Comparison of ENCODE assay signal across 24 mouse cellular contexts in genomic region chr8:64217644-64218043, GRCm38 (mm10). TPM values are rescaled to one million over a fixed set of nuclear protein-coding genes. Genes with fewer than 3 reads are reported as not detected.
DNase-seq lines count a peak whose midpoint lies in the region; ATAC-seq and TF ChIP-seq lines count a peak whose summit lies in the region.
"Had no signal": no experiment of that assay in that cellular context is flagged by ENCODE, and none has a peak within 500 bp of the region (broad histone marks: within the 10 kb centered on the region; RNA-seq: fewer than 3 reads in every experiment).

No protein-coding gene starts in this region.

- WGBS in forebrain, postnatal 0 days = 61% methylated on average over 2 of the region's 2 CpGs
- WGBS in forebrain, embryonic 11.5 days = 61% methylated on average over 2 of the region's 2 CpGs
- WGBS in kidney, embryonic 15.5 days = 57% methylated on average over 2 of the region's 2 CpGs
- 55% methylated on average over 2 of the region's 2 CpGs for WGBS in midbrain, embryonic 15.5 days
- 66% methylated on average over 2 of the region's 2 CpGs for WGBS in midbrain, embryonic 10.5 days

- no peak overlapping the region for H3K4me3 ChIP-seq in forebrain, postnatal 0 days (ENCODE audit: low read depth, low read length)
- H3K4me3 ChIP-seq in forebrain, embryonic 11.5 days (ENCODE audit: low read depth, low read length) = no peak overlapping the region
- H3K4me3 ChIP-seq in kidney, embryonic 15.5 days (replicated peaks) = no peak overlapping the region
- no peak overlapping the region for H3K4me3 ChIP-seq in midbrain, embryonic 15.5 days
- H3K4me3 ChIP-seq in midbrain, embryonic 10.5 days = no peak overlapping the region
- H3K4me3 ChIP-seq: embryonic facial prominence, embryonic 13.5 days; heart, embryonic 10.5 days had no signal

- TF ChIP-seq CTCF in forebrain, postnatal 0 days (IDR thresholded peaks at IDR 0.05; ENCODE audit: low read depth) = peak; percentile 16; the same call in 1 of the 2 replicates

- no peaks in the 10 kb centered on the region for H3K27me3 ChIP-seq in forebrain, postnatal 0 days (ENCODE audit: insufficient read depth, low read length)
- no peaks in the 10 kb centered on the region for H3K27me3 ChIP-seq in forebrain, embryonic 11.5 days (ENCODE audit: control insufficient read depth, insufficient read depth, low read length)
- H3K27me3 ChIP-seq in kidney, embryonic 15.5 days = no peaks in the 10 kb centered on the region
- H3K27me3 ChIP-seq in midbrain, embryonic 15.5 days (replicated peaks) = no peaks in the 10 kb centered on the region
- no peaks in the 10 kb centered on the region for H3K27me3 ChIP-seq in midbrain, embryonic 10.5 days (ENCODE audit: low read depth, poor library complexity, severe bottlenecking)
- H3K27me3 ChIP-seq: embryonic facial prominence, embryonic 13.5 days had no signal

- no peak for ATAC-seq in forebrain, postnatal 0 days
- ATAC-seq in forebrain, embryonic 11.5 days (replicated peaks; ENCODE audit: low FRiP score) = no peak
- ATAC-seq in kidney, embryonic 15.5 days (replicated peaks; ENCODE audit: low FRiP score) = peak; percentile 56; the same call in 1 of the 2 replicates
- 0 out of 2 replicates have a peak, but pooled peaks have one; percentile 33 for ATAC-seq in midbrain, embryonic 15.5 days (replicated peaks)
- ATAC-seq in inflammation-experienced regulatory T-cells, adult 6 months = no peak
- ATAC-seq: CD4-positive, CD25-positive, alpha-beta regulatory T cell, adult 4 months; forebrain, embryonic 16.5 days; Patski had no signal

- no peak overlapping the region for H3K4me2 ChIP-seq in forebrain, postnatal 0 days (ENCODE audit: low read depth)
- no peak overlapping the region for H3K4me2 ChIP-seq in forebrain, embryonic 11.5 days (ENCODE audit: low read depth, low read length, severe bottlenecking)
- H3K4me2 ChIP-seq in kidney, embryonic 15.5 days = no peak overlapping the region
- H3K4me2 ChIP-seq in midbrain, embryonic 15.5 days = no peak overlapping the region
- H3K4me2 ChIP-seq: embryonic facial prominence, embryonic 13.5 days; liver, embryonic 11.5 days had no signal

- H3K36me3 ChIP-seq in forebrain, postnatal 0 days (ENCODE audit: insufficient read depth) = no peaks in the 10 kb centered on the region
- no peaks in the 10 kb centered on the region for H3K36me3 ChIP-seq in forebrain, embryonic 11.5 days (ENCODE audit: control insufficient read depth, insufficient read depth, low read length)
- no peaks in the 10 kb centered on the region for H3K36me3 ChIP-seq in kidney, embryonic 15.5 days
- no peaks in the 10 kb centered on the region for H3K36me3 ChIP-seq in midbrain, embryonic 15.5 days (replicated peaks)
- H3K36me3 ChIP-seq in midbrain, embryonic 10.5 days = no peaks in the 10 kb centered on the region
- H3K36me3 ChIP-seq: embryonic facial prominence, embryonic 13.5 days; heart, embryonic 10.5 days had no signal

- no peak for DNase-seq in forebrain, postnatal 0 days
- no peak for DNase-seq in forebrain, embryonic 11.5 days (ENCODE audit: low spot score)
- DNase-seq in kidney, postnatal 10 days = no peak
- DNase-seq in midbrain, embryonic 10.5 days (ENCODE audit: low spot score) = no peak
- peak; percentile 41 for DNase-seq in retina, postnatal 1 day
- DNase-seq: adrenal gland, postnatal 14 days; cerebellum, adult 11 months; cerebellum, postnatal 25 days; heart, postnatal 14 days; kidney, adult 9 months; layer of hippocampus, postnatal 36 days; lung, adult 18-20 months; right cerebral cortex, adult 18-20 months; thymus, postnatal 14 days had no signal

- no peak overlapping the region for H3K27ac ChIP-seq in forebrain, postnatal 0 days (ENCODE audit: low read depth, low read length)
- H3K27ac ChIP-seq in forebrain, embryonic 11.5 days (ENCODE audit: low read depth, low read length) = no peak overlapping the region
- H3K27ac ChIP-seq in kidney, embryonic 15.5 days = no peak overlapping the region
- H3K27ac ChIP-seq in midbrain, embryonic 15.5 days = no peak overlapping the region
- H3K27ac ChIP-seq in midbrain, embryonic 10.5 days (replicated peaks) = no peak overlapping the region
- H3K27ac ChIP-seq: embryonic facial prominence, embryonic 13.5 days; heart, embryonic 10.5 days had no signal

- H3K9me3 ChIP-seq in forebrain, postnatal 0 days (ENCODE audit: low read length) = no peaks in the 10 kb centered on the region
- H3K9me3 ChIP-seq in forebrain, embryonic 11.5 days (ENCODE audit: control insufficient read depth, low read length) = no peaks in the 10 kb centered on the region
- H3K9me3 ChIP-seq in kidney, embryonic 15.5 days (replicated peaks) = no peaks in the 10 kb centered on the region
- H3K9me3 ChIP-seq in midbrain, embryonic 15.5 days = no peaks in the 10 kb centered on the region
- H3K9me3 ChIP-seq in midbrain, embryonic 10.5 days (replicated peaks) = no peaks in the 10 kb centered on the region
- H3K9me3 ChIP-seq: embryonic facial prominence, embryonic 13.5 days; heart, embryonic 10.5 days had no signal

- no peak overlapping the region for H3K9ac ChIP-seq in forebrain, postnatal 0 days
- no peak overlapping the region for H3K9ac ChIP-seq in forebrain, embryonic 11.5 days (ENCODE audit: low read length)
- H3K9ac ChIP-seq in kidney, embryonic 15.5 days = no peak overlapping the region
- H3K9ac ChIP-seq in midbrain, embryonic 15.5 days = no peak overlapping the region
- H3K9ac ChIP-seq: embryonic facial prominence, embryonic 13.5 days had no signal

- no peaks in the 10 kb centered on the region for H3K4me1 ChIP-seq in forebrain, postnatal 0 days (ENCODE audit: insufficient read depth)
- no peaks in the 10 kb centered on the region; the same call in 1 of the 2 replicates for H3K4me1 ChIP-seq in forebrain, embryonic 11.5 days (replicated peaks; ENCODE audit: control insufficient read depth, insufficient read depth, low read length)
- no peaks in the 10 kb centered on the region for H3K4me1 ChIP-seq in kidney, embryonic 15.5 days
- H3K4me1 ChIP-seq in midbrain, embryonic 15.5 days = no peaks in the 10 kb centered on the region
- H3K4me1 ChIP-seq in midbrain, embryonic 10.5 days = no peaks in the 10 kb centered on the region
- H3K4me1 ChIP-seq: heart, embryonic 10.5 days had no signal

RNA-seq across cellular contexts. Expression of gene Tll1, which starts 11.6 kb away (rescaled TPM):
- 2.7 and 3.6 TPM in 2 replicates for total RNA-seq in forebrain, postnatal 0 days (2014; rRNA removed)
- 0.49 and 1.3 TPM in 2 replicates for polyA plus RNA-seq in forebrain, postnatal 0 days (2015; fragmentation: Nextera tagmentation; extraction: Ambion mirVana)
- 1.1 and 1.3 TPM in 2 replicates for polyA plus RNA-seq in forebrain, embryonic 11.5 days (2014; fragmentation: Nextera tagmentation; extraction: Ambion mirVana)
- 0.60 and 0.77 TPM in 2 replicates for polyA plus RNA-seq in kidney, embryonic 15.5 days (2015; fragmentation: Nextera tagmentation; extraction: Ambion mirVana)
- polyA plus RNA-seq in midbrain, embryonic 15.5 days (2015; fragmentation: Nextera tagmentation; extraction: Ambion mirVana) = 3.5 TPM in 2 replicates
- 0.69 and 1.0 TPM in 2 replicates for polyA plus RNA-seq in midbrain, embryonic 10.5 days (2016; fragmentation: Nextera tagmentation; extraction: Ambion mirVana)
- polyA plus RNA-seq in inflammation-experienced regulatory T-cells, adult 6 months (2017; shearing (Covaris generic)) = not detected
- total RNA-seq: megakaryocyte progenitor cell, adult 5-6 weeks had no signal
- polyA plus RNA-seq: CD4-positive, CD25-positive, alpha-beta regulatory T cell, adult 4 months had no signal

Comparison
In these comparisons a context has a peak if more than half of its experiments do, and no peak if none do; other contexts are left out.
1. ATAC-seq: peak in kidney, embryonic 15.5 days (single experiment) and midbrain, embryonic 15.5 days (single experiment); none in forebrain, postnatal 0 days (single experiment), forebrain, embryonic 11.5 days (single experiment) and inflammation-experienced regulatory T-cells, adult 6 months (single experiment).